Comparison of ENCODE assay signal across 9 mouse cellular contexts in genomic region chr8:86908536-86908935, GRCm38 (mm10). TPM values are rescaled to one million over a fixed set of nuclear protein-coding genes. Genes with fewer than 3 reads are reported as not detected.
DNase-seq lines count a peak whose midpoint lies in the region; ATAC-seq lines count a peak whose summit lies in the region.
"Had no signal": no experiment of that assay in that cellular context is flagged by ENCODE, and none has a peak within 500 bp of the region (broad histone marks: within the 10 kb centered on the region; RNA-seq: fewer than 3 reads in every experiment).

No protein-coding gene starts in this region.

- no peak overlapping the region for H3K4me3 ChIP-seq in midbrain, embryonic 10.5 days
- H3K4me3 ChIP-seq in midbrain, embryonic 16.5 days (ENCODE audit: low read depth, low read length), result no peak overlapping the region
- H3K4me3 ChIP-seq: heart, embryonic 13.5 days had no signal

- ATAC-seq in midbrain, embryonic 16.5 days, result no peak

- intact Hi-C loops in left cerebral cortex, postnatal 4 days (cut with DNase I), result loop anchor here (5.0 kb wide), 1 partner anchor 321 kb away; no protein-coding TSS in a partner anchor

- 25% methylated on average over 6 of the region's 6 CpGs for WGBS in midbrain, embryonic 10.5 days
- WGBS in midbrain, embryonic 16.5 days, result 23% methylated on average over 6 of the region's 6 CpGs

- H3K9me3 ChIP-seq in midbrain, embryonic 10.5 days (replicated peaks), result no peaks in the 10 kb centered on the region
- H3K9me3 ChIP-seq in midbrain, embryonic 16.5 days (replicated peaks; ENCODE audit: control insufficient read depth, low read length, poor library complexity, severe bottlenecking), result no peaks in the 10 kb centered on the region
- H3K9me3 ChIP-seq: heart, embryonic 13.5 days had no signal

- H3K9ac ChIP-seq in midbrain, embryonic 16.5 days (ENCODE audit: low read depth, low read length), result no peak overlapping the region
- H3K9ac ChIP-seq: heart, embryonic 13.5 days had no signal

- no peak overlapping the region for H3K4me2 ChIP-seq in midbrain, embryonic 16.5 days (ENCODE audit: low read length)
- H3K4me2 ChIP-seq: heart, embryonic 13.5 days had no signal

- no peaks in the 10 kb centered on the region for H3K4me1 ChIP-seq in midbrain, embryonic 10.5 days
- H3K4me1 ChIP-seq in midbrain, embryonic 16.5 days (ENCODE audit: control insufficient read depth, insufficient read depth, low read length), result no peaks in the 10 kb centered on the region
- H3K4me1 ChIP-seq: heart, embryonic 13.5 days had no signal

- no peaks in the 10 kb centered on the region for H3K36me3 ChIP-seq in midbrain, embryonic 10.5 days
- H3K36me3 ChIP-seq in midbrain, embryonic 16.5 days (ENCODE audit: control insufficient read depth, insufficient read depth, low read length), result no peaks in the 10 kb centered on the region
- H3K36me3 ChIP-seq: heart, embryonic 13.5 days had no signal

- DNase-seq in midbrain, embryonic 10.5 days (ENCODE audit: low spot score), result peak; percentile 73
- peak; percentile 84 for DNase-seq in adrenal gland, postnatal 14 days
- DNase-seq in embryo, embryonic 9.5 days (ENCODE audit: extremely low spot score), result peak; percentile 67
- peak; percentile 80 for DNase-seq in hindlimb bud, embryonic 11.5 days (ENCODE audit: extremely low spot score, low read depth, low spot score)
- DNase-seq in left cerebral cortex, postnatal 4 days, result peak; percentile 72
- peak; percentile 67 for DNase-seq in ovary, postnatal 36 days (ENCODE audit: low spot score)
- peak; percentile 47 for DNase-seq in urinary bladder, adult 2 months (ENCODE audit: low spot score)

- no peak overlapping the region for H3K27ac ChIP-seq in midbrain, embryonic 10.5 days (replicated peaks)
- H3K27ac ChIP-seq in midbrain, embryonic 16.5 days (ENCODE audit: low read length), result no peak overlapping the region
- H3K27ac ChIP-seq: heart, embryonic 13.5 days had no signal

- H3K27me3 ChIP-seq in midbrain, embryonic 10.5 days (ENCODE audit: low read depth, poor library complexity, severe bottlenecking), result no peaks in the 10 kb centered on the region
- H3K27me3 ChIP-seq in midbrain, embryonic 16.5 days (ENCODE audit: control insufficient read depth, insufficient read depth, low read depth, low read length), result no peaks in the 10 kb centered on the region

RNA-seq across cellular contexts. Expression of gene N4bp1, which starts 23.5 kb away (rescaled TPM):
- polyA plus RNA-seq in midbrain, embryonic 10.5 days (2016; fragmentation: Nextera tagmentation; extraction: Ambion mirVana), result 9.2 and 9.7 TPM in 2 replicates
- polyA plus RNA-seq in midbrain, embryonic 16.5 days (2015; fragmentation: Nextera tagmentation; extraction: Ambion mirVana), result 9.2 and 11.4 TPM in 2 replicates
- 30.6 and 30.7 TPM in 2 replicates for total RNA-seq in adrenal gland, postnatal 14 days (2021)
- total RNA-seq in left cerebral cortex, postnatal 4 days (2021), result 10 to 100 TPM; 28.0 to 28.5 TPM
- 7.3 and 11.4 TPM in 2 replicates for polyA plus RNA-seq in urinary bladder, adult 2 months (2012; rRNA removed)
